Mouse (Mus musculus): ENCODE results near the gene Fmnl2. TPM values are rescaled to one million over a fixed set of nuclear protein-coding genes. Genes with fewer than 3 reads are reported as not detected.

The Fmnl2 gene
- total RNA-seq, 1 experiment = 13.6 TPM

DNA sequence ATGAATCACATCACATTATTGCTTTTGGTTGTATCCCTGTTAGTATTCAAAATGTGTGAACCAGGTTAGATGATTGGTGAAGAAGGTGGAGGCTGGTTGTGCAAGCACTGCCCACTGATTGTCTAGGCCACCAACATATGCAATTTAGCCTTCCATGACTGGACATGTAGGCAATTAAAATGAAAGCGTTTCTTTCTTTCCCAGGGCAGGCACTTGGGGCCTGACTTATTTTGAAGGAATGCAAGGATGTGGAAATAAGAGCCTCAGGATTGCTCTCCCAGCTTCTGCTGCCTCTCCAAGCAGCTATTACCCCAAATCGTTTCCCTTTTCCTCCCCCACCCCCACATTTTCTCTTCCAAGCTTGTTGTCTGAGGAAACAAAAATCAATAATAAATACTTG is 29.6 kb downstream of the Fmnl2 start:
- no peaks in the 10 kb centered on the region for H3K36me3 ChIP-seq (ENCODE audit: control insufficient read depth, insufficient read depth, low read length, poor library complexity, severe bottlenecking)
- TF ChIP-seq CHD2 (IDR thresholded peaks at IDR 0.05; ENCODE audit: low read depth, low read length) = no peak
- no peak for TF ChIP-seq ZNF384 (IDR thresholded peaks at IDR 0.05; ENCODE audit: low read depth, low read length)
- TF ChIP-seq HCFC1 (IDR thresholded peaks at IDR 0.05; ENCODE audit: borderline replicate concordance, insufficient read depth, low read length) = no peak
- TF ChIP-seq ZC3H11A (IDR thresholded peaks at IDR 0.05; ENCODE audit: borderline replicate concordance, low read depth, low read length) = no peak
- TF ChIP-seq MAFK (IDR thresholded peaks at IDR 0.05; ENCODE audit: insufficient read depth, low read depth, low read length) = no peak
- in situ Hi-C loops (cut with MboI; ENCODE audit: low sequenced_read_pairs in 2 of 2, unreplicated experiment in 2 of 2) = no loop called here

DNA sequence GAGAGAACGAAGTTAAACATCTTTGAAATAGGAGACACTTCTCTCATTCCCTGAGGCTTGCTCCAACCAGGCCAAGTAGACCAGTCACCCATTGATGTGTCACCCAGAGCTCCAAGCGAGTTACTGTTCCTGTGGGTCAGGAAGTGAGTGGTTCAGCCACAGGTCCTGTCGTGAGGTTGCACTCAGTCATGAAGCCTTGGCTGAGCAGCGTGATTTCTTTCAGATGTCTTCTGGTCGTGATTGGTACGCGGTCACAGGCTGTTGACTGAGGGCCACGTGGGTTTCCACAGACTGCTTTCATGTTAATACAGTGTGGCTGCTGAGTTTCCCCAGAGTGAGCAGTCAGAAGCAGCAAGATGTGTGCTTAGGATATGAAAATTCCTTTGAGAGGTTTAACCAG is 33.5 kb downstream of the Fmnl2 start:
- in situ Hi-C loops (cut with MboI; ENCODE audit: low sequenced_read_pairs in 2 of 2, unreplicated experiment in 2 of 2) = no loop called here

More for the DNA sequence above, 29.6 kb downstream of the Fmnl2 start:
- H3K4me1 ChIP-seq (ENCODE audit: control insufficient read depth in 2 of 2, insufficient read depth in 2 of 2, low read length in 2 of 2, poor library complexity in 1 of 2) = no peaks in the 10 kb centered on the region
- no peaks in the 10 kb centered on the region for H3K9me3 ChIP-seq (ENCODE audit: control insufficient read depth, insufficient read depth, low read depth, low read length)
- no peak overlapping the region for H3K4me3 ChIP-seq (ENCODE audit: insufficient read depth in 1 of 2, low read depth in 1 of 2, low read length in 2 of 2, poor library complexity in 1 of 2, severe bottlenecking in 1 of 2)
- H3K27ac ChIP-seq (ENCODE audit: insufficient read depth, low read depth, low read length, poor library complexity, severe bottlenecking) = no peak overlapping the region
- H3K9ac ChIP-seq (ENCODE audit: insufficient read depth, low read depth, low read length, poor library complexity, severe bottlenecking) = no peak overlapping the region
- DNase-seq (ENCODE audit: low read depth, low spot score) = no peak

DNA sequence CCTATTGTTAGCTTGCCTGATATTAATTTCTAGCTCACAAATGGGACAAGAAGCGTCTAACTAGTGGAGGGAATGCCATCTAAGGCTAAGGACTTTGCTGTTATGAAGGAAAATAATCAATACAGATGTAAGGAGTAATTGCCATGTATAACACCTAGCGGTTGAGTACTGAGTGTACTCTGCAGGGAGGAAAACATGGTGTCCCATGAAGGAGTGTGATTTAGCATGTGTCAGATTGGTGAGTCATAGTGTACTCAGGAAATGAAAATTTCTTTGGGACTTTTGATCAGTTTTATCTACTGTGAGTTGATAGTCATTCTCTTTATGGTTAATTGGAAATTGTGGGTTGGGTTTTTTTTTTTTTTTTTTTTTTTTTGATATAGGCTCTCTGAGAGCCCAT is 34.1 kb downstream of the Fmnl2 start:
- no peak overlapping the region for H3K4me3 ChIP-seq (ENCODE audit: insufficient read depth in 1 of 2, low read depth in 1 of 2, low read length in 2 of 2, poor library complexity in 1 of 2, severe bottlenecking in 1 of 2)
- H3K36me3 ChIP-seq (ENCODE audit: control insufficient read depth, insufficient read depth, low read length, poor library complexity, severe bottlenecking) = no peaks in the 10 kb centered on the region
- in situ Hi-C loops (cut with MboI; ENCODE audit: low sequenced_read_pairs in 2 of 2, unreplicated experiment in 2 of 2) = no loop called here
- no peak overlapping the region for H3K27ac ChIP-seq (ENCODE audit: insufficient read depth, low read depth, low read length, poor library complexity, severe bottlenecking)
- DNase-seq (ENCODE audit: low read depth, low spot score) = no peak
- H3K9me3 ChIP-seq (ENCODE audit: control insufficient read depth, insufficient read depth, low read depth, low read length) = no peaks in the 10 kb centered on the region
- no peak for TF ChIP-seq ZC3H11A (IDR thresholded peaks at IDR 0.05; ENCODE audit: borderline replicate concordance, low read depth, low read length)
- TF ChIP-seq HCFC1 (IDR thresholded peaks at IDR 0.05; ENCODE audit: borderline replicate concordance, insufficient read depth, low read length) = no peak
- no peak for TF ChIP-seq CHD2 (IDR thresholded peaks at IDR 0.05; ENCODE audit: low read depth, low read length)
- no peak for TF ChIP-seq ZNF384 (IDR thresholded peaks at IDR 0.05; ENCODE audit: low read depth, low read length)
- no peak for TF ChIP-seq MAFK (IDR thresholded peaks at IDR 0.05; ENCODE audit: insufficient read depth, low read depth, low read length)
- H3K4me1 ChIP-seq (ENCODE audit: control insufficient read depth in 2 of 2, insufficient read depth in 2 of 2, low read length in 2 of 2, poor library complexity in 1 of 2) = no peaks in the 10 kb centered on the region
- no peak overlapping the region for H3K9ac ChIP-seq (ENCODE audit: insufficient read depth, low read depth, low read length, poor library complexity, severe bottlenecking)

More for the DNA sequence above, 33.5 kb downstream of the Fmnl2 start:
- no peak for DNase-seq (ENCODE audit: low read depth, low spot score)
- H3K36me3 ChIP-seq (ENCODE audit: control insufficient read depth, insufficient read depth, low read length, poor library complexity, severe bottlenecking) = no peaks in the 10 kb centered on the region
- no peak overlapping the region for H3K9ac ChIP-seq (ENCODE audit: insufficient read depth, low read depth, low read length, poor library complexity, severe bottlenecking)
- no peak for TF ChIP-seq HCFC1 (IDR thresholded peaks at IDR 0.05; ENCODE audit: borderline replicate concordance, insufficient read depth, low read length)
- TF ChIP-seq ZNF384 (IDR thresholded peaks at IDR 0.05; ENCODE audit: low read depth, low read length) = no peak
- no peak for TF ChIP-seq MAFK (IDR thresholded peaks at IDR 0.05; ENCODE audit: insufficient read depth, low read depth, low read length)
- TF ChIP-seq CHD2 (IDR thresholded peaks at IDR 0.05; ENCODE audit: low read depth, low read length) = no peak
- no peak for TF ChIP-seq ZC3H11A (IDR thresholded peaks at IDR 0.05; ENCODE audit: borderline replicate concordance, low read depth, low read length)
- H3K4me1 ChIP-seq (ENCODE audit: control insufficient read depth in 2 of 2, insufficient read depth in 2 of 2, low read length in 2 of 2, poor library complexity in 1 of 2) = no peaks in the 10 kb centered on the region
- no peak overlapping the region for H3K4me3 ChIP-seq (ENCODE audit: insufficient read depth in 1 of 2, low read depth in 1 of 2, low read length in 2 of 2, poor library complexity in 1 of 2, severe bottlenecking in 1 of 2)
- no peak overlapping the region for H3K27ac ChIP-seq (ENCODE audit: insufficient read depth, low read depth, low read length, poor library complexity, severe bottlenecking)
- H3K9me3 ChIP-seq (ENCODE audit: control insufficient read depth, insufficient read depth, low read depth, low read length) = no peaks in the 10 kb centered on the region

DNA sequence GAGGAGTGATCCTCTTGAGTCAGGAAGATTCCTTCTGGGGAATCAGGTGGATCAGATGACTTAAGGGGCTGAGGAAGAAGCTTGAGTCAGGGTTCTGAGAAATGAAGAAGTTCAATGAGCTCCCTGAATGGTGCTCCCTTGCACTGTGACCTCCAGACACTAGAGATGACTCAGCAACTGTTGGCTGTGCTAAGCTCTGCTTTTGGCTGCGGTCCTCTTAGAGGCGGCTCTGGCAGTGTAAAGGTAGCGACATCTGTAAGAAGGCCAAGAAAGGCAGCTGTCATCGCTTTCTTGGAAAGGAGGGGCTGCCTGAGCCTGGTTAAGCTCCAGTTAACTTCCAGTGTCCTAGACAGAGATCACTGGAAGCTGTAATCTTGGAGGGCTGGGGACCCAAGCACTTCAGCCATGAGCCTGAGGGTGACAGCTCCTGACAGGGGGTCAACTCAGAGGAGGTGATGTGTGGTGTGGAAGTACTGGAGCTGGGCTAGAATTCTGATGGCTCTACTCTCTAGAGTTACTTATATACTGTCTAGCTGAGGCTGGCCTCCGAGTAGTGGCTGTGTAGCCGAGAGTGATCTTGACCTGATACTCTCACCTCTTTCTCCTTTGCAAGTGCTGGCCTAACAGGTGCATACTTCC is 37.4 kb downstream of the Fmnl2 start:
- in situ Hi-C loops (cut with MboI; ENCODE audit: low sequenced_read_pairs in 2 of 2, unreplicated experiment in 2 of 2) = no loop called here
- no peak overlapping the region for H3K4me3 ChIP-seq (ENCODE audit: insufficient read depth in 1 of 2, low read depth in 1 of 2, low read length in 2 of 2, poor library complexity in 1 of 2, severe bottlenecking in 1 of 2)
- H3K36me3 ChIP-seq (ENCODE audit: control insufficient read depth, insufficient read depth, low read length, poor library complexity, severe bottlenecking) = no peaks in the 10 kb centered on the region
- H3K9me3 ChIP-seq (ENCODE audit: control insufficient read depth, insufficient read depth, low read depth, low read length) = no peaks in the 10 kb centered on the region
- peak; percentile 73 for TF ChIP-seq MAFK (IDR thresholded peaks at IDR 0.05; ENCODE audit: insufficient read depth, low read depth, low read length)
- TF ChIP-seq CHD2 (IDR thresholded peaks at IDR 0.05; ENCODE audit: low read depth, low read length) = no peak
- no peak overlapping the region for H3K27ac ChIP-seq (ENCODE audit: insufficient read depth, low read depth, low read length, poor library complexity, severe bottlenecking)
- peaks cover 0 to 2% of the 10 kb centered on the region in 2 experiments; a peak in 3 of 4 replicates for H3K4me1 ChIP-seq (ENCODE audit: control insufficient read depth in 2 of 2, insufficient read depth in 2 of 2, low read length in 2 of 2, poor library complexity in 1 of 2)
- H3K9ac ChIP-seq (ENCODE audit: insufficient read depth, low read depth, low read length, poor library complexity, severe bottlenecking) = no peak overlapping the region
- no peak for DNase-seq (ENCODE audit: low read depth, low spot score)

DNA sequence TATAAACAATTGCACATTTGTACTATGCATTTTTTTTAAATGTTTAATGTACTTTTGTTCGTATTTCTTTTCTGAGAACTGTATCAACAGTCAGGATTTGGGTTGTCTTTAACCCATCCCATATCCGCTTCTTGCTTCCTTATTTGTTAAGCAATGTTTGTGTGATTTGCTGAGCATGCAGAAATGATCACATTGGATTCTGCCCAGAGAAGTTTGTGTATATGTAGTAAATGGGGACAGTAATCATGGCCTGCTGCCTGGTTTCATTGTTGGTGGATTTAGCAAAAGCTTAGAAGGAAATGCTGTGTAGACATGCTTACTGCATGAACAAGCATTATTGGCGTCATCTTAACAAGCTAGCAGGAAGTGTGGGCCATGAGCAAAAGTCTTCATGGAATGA is 39.3 kb downstream of the Fmnl2 start:
- H3K4me3 ChIP-seq (ENCODE audit: insufficient read depth in 1 of 2, low read depth in 1 of 2, low read length in 2 of 2, poor library complexity in 1 of 2, severe bottlenecking in 1 of 2) = no peak overlapping the region
- TF ChIP-seq MAFK (IDR thresholded peaks at IDR 0.05; ENCODE audit: insufficient read depth, low read depth, low read length) (peak; percentile 88), ZC3H11A (IDR thresholded peaks at IDR 0.05; ENCODE audit: borderline replicate concordance, low read depth, low read length) (no peak)
- H3K4me1 ChIP-seq (ENCODE audit: control insufficient read depth in 2 of 2, insufficient read depth in 2 of 2, low read length in 2 of 2, poor library complexity in 1 of 2) = peaks cover 0 to 2% of the 10 kb centered on the region in 2 experiments; a peak in 3 of 4 replicates
- H3K9me3 ChIP-seq (ENCODE audit: control insufficient read depth, insufficient read depth, low read depth, low read length) = no peaks in the 10 kb centered on the region
- DNase-seq (ENCODE audit: low read depth, low spot score) = no peak
- in situ Hi-C loops (cut with MboI; ENCODE audit: low sequenced_read_pairs in 2 of 2, unreplicated experiment in 2 of 2) = no loop called here
- H3K27ac ChIP-seq (ENCODE audit: insufficient read depth, low read depth, low read length, poor library complexity, severe bottlenecking) = no peak overlapping the region
- no peaks in the 10 kb centered on the region for H3K36me3 ChIP-seq (ENCODE audit: control insufficient read depth, insufficient read depth, low read length, poor library complexity, severe bottlenecking)
- no peak overlapping the region for H3K9ac ChIP-seq (ENCODE audit: insufficient read depth, low read depth, low read length, poor library complexity, severe bottlenecking)
